Mouse (Mus musculus) lung, embryonic 14.5 days (tissue): ENCODE measurements at regions not wholly inside any gene's neighbourhood (a gene's known extent, or its start where the extent isn't known, plus 50 kb on each side); places are given as distances from the start of the nearest gene placed in this dataset.

Experiments used
- ATAC-seq: fragments of 200-750 bp; cut with Nextera tagmentation; 2 replicates; pipeline ENCODE4 v1.8.0; 2017; ENCODE audit warnings: mild to moderate bottlenecking, moderate TSS enrichment, moderate library complexity; ENCODE audit not compliant: insufficient read depth
- DNase-seq: peaks from one replicate; pipeline ENCODE4 v3.0.0-alpha.2; 2015
- H3K27ac ChIP-seq: fragments of 300-500 bp; sonication (generic); 2 replicates; pipeline ENCODE4 v1.5.1; 2014; ENCODE audit warnings: low read depth, mild to moderate bottlenecking, moderate library complexity
- H3K27me3 ChIP-seq: fragments of 300-500 bp; sonication (generic); 2 replicates; pipeline ENCODE4 v1.6.1; 2014; ENCODE audit warnings: low read length, control low read depth; ENCODE audit not compliant: insufficient read depth
- H3K36me3 ChIP-seq: fragments of 300-500 bp; sonication (generic); 2 replicates; pipeline ENCODE4 v1.6.1; 2014; ENCODE audit warnings: control low read depth; ENCODE audit not compliant: insufficient read depth
- H3K4me1 ChIP-seq: fragments of 300-500 bp; sonication (generic); 2 replicates; pipeline ENCODE4 v1.6.1; 2014; ENCODE audit warnings: antibody characterized with exemption, control low read depth; ENCODE audit not compliant: insufficient read depth
- H3K4me2 ChIP-seq: fragments of 300-500 bp; sonication (generic); 2 replicates; pipeline ENCODE4 v1.6.1; 2014; ENCODE audit warnings: mild to moderate bottlenecking
- H3K4me3 ChIP-seq: fragments of 300-500 bp; sonication (generic); 2 replicates; pipeline ENCODE4 v1.5.1; 2014; ENCODE audit warnings: low read depth, low read length
- H3K9ac ChIP-seq: fragments of 300-500 bp; sonication (generic); 2 replicates; pipeline ENCODE4 v1.6.1; 2014
- H3K9me3 ChIP-seq: fragments of 300-500 bp; sonication (generic); 2 replicates; pipeline ENCODE4 v1.6.1; 2016; ENCODE audit warnings: low read depth, low read length, control low read depth
- CTCF ChIP-seq: IDR thresholded peaks from 2 replicates; pipeline ENCODE4 v1.5.1; 2016; ENCODE audit warnings: antibody characterized with exemption, low read depth
- WGBS: fragments of 180-500 bp; shearing (Covaris S2); extraction: QIAGEN DNeasy Blood & Tissue Kit; methylation state at CpG from one replicate; pipeline ENCODE4 v1.1.7; 2014; 5-methylcytosine and 5-hydroxymethylcytosine counted together

DNA sequence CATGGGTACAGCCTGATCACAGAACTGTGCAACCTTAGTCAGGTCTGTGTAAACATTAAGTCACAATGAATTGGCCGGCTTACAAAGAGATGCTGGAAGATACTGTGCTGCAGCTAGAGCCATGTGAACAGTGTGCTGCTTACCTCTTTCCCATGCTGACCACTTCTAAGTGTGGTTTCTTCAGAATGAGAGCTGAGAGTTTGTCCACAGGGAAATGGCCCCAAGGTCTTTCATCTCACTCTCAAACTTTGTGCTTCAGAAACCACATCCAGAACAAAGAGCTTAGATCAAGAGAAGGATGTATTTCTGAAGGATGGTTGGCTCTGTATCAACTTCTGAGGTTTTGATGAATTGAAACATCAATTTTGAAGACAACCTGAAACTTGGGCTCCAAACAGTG lies 165.7 kb downstream of the Lrrc3b start:
- no peak for ATAC-seq
- Histone ChIP-seq H3K27me3 (no peaks in the 10 kb centered on the region), H3K36me3 (no peaks in the 10 kb centered on the region), H3K9ac (no peak overlapping the region), H3K27ac (no peak overlapping the region), H3K4me1 (no peaks in the 10 kb centered on the region), H3K9me3 (no peaks in the 10 kb centered on the region), H3K4me2 (no peak overlapping the region), H3K4me3 (no peak overlapping the region)
- 54% methylated on average over 1 of the region's 1 CpGs for WGBS
- no peak for DNase-seq
- TF ChIP-seq CTCF: no peak

DNA sequence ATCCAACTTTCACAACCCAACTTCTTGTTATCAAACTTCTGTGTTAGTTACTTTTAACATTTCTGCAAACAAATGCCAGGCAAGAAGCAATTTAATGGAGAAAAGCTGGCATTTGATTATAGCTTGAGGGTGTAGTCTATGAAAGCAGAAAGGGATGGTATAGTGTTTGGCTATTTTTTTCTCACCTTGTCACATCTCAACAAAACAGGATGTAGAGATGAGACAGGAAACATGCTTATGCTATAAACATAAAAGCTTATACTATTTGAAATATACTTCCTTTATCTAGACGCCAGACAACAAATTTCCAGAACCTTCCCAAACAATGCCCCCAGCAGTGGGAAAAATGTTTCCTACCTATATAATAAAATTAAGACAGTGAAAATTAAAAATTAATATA lies 166.4 kb downstream of the Lrrc3b start:
- WGBS: 69% methylated on average over 1 of the region's 1 CpGs
- DNase-seq (no peak), ATAC-seq (no peak)
- Histone ChIP-seq H3K9me3 (no peaks in the 10 kb centered on the region), H3K4me2 (no peak overlapping the region), H3K27me3 (no peaks in the 10 kb centered on the region), H3K4me3 (no peak overlapping the region), H3K4me1 (no peaks in the 10 kb centered on the region), H3K27ac (no peak overlapping the region), H3K36me3 (no peaks in the 10 kb centered on the region), H3K9ac (no peak overlapping the region)
- no peak for TF ChIP-seq CTCF

DNA sequence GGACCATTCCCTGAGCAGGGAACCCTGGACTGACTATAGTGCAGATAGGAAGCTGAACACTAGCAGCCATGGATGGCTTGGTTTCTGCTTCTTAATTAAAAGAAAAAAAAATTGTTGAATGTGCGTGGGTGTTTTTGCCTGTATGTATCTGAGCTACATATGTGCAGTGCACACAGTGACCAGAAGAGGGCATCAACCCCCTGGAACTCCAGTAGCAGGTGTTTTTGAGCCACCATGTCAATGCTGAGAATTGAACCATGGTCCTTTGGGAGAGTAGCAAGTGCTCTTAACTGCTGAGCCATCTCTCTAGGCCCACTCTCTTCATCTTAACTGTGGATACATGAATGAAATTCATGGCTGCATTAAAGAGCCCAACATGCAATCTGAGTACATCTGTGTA lies 172.5 kb downstream of the Lrrc3b start:
- H3K27ac ChIP-seq: no peak overlapping the region
- H3K9ac ChIP-seq: no peak overlapping the region
- no peaks in the 10 kb centered on the region for H3K4me1 ChIP-seq
- peak; percentile 43 for TF ChIP-seq CTCF
- DNase-seq (peak; percentile 8), ATAC-seq (no peak)
- WGBS: 60% methylated on average over 1 of the region's 1 CpGs
- H3K36me3 ChIP-seq: no peaks in the 10 kb centered on the region
- no peak overlapping the region for H3K4me3 ChIP-seq
- no peak overlapping the region for H3K4me2 ChIP-seq
- no peaks in the 10 kb centered on the region for H3K27me3 ChIP-seq
- H3K9me3 ChIP-seq: no peaks in the 10 kb centered on the region

DNA sequence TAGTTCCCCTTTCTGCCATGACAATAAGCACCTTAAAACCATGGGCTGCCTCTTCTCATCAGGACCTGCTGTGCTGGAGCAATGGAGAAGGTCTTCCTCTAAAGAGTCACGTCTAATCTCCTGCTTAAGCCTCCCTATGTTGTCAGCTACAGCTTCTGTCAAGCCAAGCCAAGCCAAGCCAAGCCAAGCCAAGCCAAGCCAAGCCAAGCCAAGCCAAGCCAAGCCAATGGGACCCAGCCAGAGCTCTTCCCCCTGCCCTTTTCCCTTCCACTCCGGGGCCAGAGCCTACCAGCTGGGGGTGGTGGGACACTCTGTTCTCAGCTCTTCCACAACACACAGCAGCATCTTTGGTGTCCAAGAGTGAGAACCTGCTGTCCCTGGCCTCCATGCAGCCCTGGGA lies 175.8 kb downstream of the Lrrc3b start:
- Histone ChIP-seq H3K9ac (no peak overlapping the region), H3K27me3 (no peaks in the 10 kb centered on the region), H3K9me3 (no peaks in the 10 kb centered on the region), H3K4me2 (no peak overlapping the region), H3K4me3 (no peak overlapping the region), H3K27ac (no peak overlapping the region), H3K4me1 (no peaks in the 10 kb centered on the region), H3K36me3 (no peaks in the 10 kb centered on the region)
- 71% methylated on average over 2 of the region's 2 CpGs for WGBS
- no peak for TF ChIP-seq CTCF
- DNase-seq (no peak), ATAC-seq (no peak)

GRCm38 (mm10) chr14:15255729-15256128 lies 183.1 kb downstream of the Lrrc3b start:
- Histone ChIP-seq H3K4me3 (no peak overlapping the region), H3K36me3 (no peaks in the 10 kb centered on the region), H3K27me3 (no peaks in the 10 kb centered on the region), H3K4me1 (no peaks in the 10 kb centered on the region), H3K9ac (no peak overlapping the region), H3K27ac (no peak overlapping the region), H3K4me2 (no peak overlapping the region), H3K9me3 (no peaks in the 10 kb centered on the region)
- TF ChIP-seq CTCF: no peak
- DNase-seq (no peak), ATAC-seq (no peak)

GRCm38 (mm10) chr14:15205626-15206025 lies 233.2 kb downstream of the Lrrc3b start:
- H3K27ac ChIP-seq: no peak overlapping the region
- no peaks in the 10 kb centered on the region for H3K4me1 ChIP-seq
- no peak overlapping the region for H3K4me2 ChIP-seq
- no peaks in the 10 kb centered on the region for H3K9me3 ChIP-seq
- no peak overlapping the region for H3K4me3 ChIP-seq
- H3K27me3 ChIP-seq: no peaks in the 10 kb centered on the region
- no peak overlapping the region for H3K9ac ChIP-seq
- no peak for TF ChIP-seq CTCF
- no peak for DNase-seq
- ATAC-seq: no peak
- no peaks in the 10 kb centered on the region for H3K36me3 ChIP-seq
- WGBS: 47% methylated on average over 2 of the region's 2 CpGs

- peak; percentile 3 for DNase-seq
- ATAC-seq: no peak
- WGBS: 67% methylated on average over 3 of the region's 3 CpGs
- Histone ChIP-seq H3K27ac (no peak overlapping the region), H3K4me1 (no peaks in the 10 kb centered on the region), H3K4me2 (no peak overlapping the region), H3K4me3 (no peak overlapping the region), H3K27me3 (no peaks in the 10 kb centered on the region), H3K9ac (no peak overlapping the region), H3K36me3 (no peaks in the 10 kb centered on the region), H3K9me3 (no peaks in the 10 kb centered on the region)
- TF ChIP-seq CTCF: no peak
Observed at GRCm38 (mm10) chr14:15204284-15204683, 234.5 kb downstream of the Lrrc3b start.
